Mouse (Mus musculus): Measurements from ENCODE around the gene Pacs1.

The Pacs1 gene

DNA sequence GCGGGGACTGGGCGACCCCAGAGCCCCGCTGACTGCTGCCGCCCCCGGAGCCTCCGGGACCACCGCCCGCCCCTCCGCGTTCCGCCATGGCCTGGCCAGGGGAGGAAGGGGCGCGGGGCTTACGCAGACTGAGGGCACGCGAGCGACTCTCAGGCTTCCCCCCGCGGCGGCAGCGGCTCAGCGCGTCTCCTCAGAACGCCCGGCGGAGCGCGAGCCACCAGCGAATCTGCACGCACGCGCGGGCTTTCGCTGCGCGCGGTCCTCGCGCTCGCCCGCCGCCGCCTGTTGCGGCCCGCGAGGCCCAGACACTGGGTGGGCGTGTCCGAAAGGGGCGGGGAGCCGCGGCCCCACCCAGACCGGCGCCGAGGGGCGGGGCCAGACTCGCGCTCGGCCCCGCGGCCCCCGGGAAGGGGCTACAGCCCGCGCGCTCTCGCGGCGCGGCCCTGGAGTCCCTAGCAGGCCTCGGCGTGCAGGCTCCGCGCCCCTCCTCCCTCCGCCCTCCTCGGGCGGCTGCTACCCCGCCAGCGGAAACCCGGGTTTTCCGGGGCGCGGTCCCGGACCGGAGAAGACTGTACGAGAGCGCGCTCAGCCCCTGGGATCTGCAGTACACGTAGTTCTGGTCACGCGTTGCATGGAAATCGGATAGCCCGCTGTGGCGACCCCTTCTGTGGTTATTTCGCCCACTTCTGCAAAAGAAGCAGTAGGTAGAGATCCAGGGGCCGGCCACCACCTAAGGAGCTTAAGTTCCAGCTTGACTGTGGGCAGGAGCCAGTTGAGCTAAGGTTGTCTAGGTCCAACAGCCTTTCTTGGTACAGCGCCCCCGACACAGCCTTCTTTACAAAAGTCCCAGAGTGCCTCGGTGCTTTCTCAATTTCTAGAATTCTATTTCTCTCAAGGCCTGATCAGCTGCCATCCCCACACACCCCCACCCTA lies at the start of gene Pacs1:
Gene Pacs1, minus strand, starts transcription at position 319 of the 933 bp plus-strand sequence.
- DNase-seq: peak; percentile 97

DNA sequence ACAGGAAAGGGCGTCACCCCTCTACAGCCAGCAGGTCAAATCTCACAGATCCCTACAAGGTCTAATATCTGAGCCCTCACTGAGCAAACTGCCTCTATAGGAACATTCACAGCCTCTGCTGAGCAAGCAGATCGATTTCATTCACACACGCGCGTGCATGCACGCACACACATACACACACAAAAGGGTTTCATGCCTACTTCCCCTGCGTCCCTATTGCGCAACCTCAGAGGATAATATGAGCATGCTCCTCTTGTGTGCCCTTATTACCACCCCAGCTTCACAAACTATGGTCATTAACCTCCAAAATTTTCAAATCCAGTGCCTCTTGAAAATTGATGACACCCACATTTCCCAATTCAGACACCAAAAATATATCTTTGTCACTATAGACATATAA lies 40.3 kb upstream of the Pacs1 start:
- DNase-seq: no peak

DNA sequence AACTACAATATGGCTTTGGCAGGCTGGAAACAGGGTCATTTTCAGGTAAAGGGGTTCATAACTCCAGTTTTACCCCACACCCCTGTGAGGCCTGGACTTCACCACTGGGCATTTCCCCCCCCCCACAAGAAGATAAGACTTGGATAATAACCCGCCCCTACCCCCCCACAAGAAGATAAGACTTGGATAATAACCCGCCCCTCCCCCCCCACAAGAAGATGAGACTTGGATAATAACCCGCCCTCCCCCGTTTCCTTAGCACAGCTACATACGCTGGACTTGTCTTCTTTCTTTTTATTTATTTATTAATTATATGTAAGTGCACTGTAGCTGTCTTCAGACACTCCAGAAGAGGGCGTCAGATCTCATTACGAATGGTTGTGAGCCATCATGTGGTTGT lies 36.1 kb upstream of the Pacs1 start:
- peak; percentile 53 for DNase-seq

DNA sequence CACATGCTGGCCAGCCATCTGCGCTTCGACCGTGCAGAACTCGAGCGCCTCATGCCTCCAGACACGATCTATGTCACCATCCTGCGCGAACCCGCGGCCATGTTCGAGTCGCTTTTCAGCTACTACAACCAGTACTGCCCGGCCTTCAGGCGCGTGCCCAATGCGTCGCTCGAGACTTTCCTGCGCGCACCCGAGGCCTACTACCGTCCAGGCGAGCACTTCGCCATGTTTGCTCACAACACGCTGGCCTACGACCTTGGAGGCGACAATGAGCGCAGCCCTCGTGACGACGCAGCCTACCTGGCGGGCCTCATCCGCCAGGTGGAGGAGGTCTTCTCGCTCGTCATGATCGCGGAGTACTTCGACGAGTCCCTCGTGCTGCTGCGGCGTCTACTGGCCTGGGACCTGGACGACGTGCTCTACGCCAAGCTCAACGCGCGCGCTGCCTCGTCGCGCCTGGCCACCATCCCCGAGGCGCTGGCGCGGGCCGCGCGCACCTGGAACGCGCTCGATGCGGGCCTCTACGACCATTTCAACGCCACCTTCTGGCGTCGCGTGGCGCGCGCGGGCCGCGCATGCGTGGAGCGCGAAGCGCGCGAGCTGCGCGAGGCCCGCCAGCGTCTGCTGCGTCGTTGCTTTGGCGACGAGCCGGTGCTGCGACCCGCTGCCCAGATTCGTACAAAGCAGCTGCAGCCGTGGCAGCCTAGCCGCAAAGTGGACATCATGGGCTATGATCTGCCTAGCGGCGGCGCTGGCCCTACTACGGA lies 34.2 kb upstream of the Pacs1 start:
- peak; percentile 59 for DNase-seq

DNA sequence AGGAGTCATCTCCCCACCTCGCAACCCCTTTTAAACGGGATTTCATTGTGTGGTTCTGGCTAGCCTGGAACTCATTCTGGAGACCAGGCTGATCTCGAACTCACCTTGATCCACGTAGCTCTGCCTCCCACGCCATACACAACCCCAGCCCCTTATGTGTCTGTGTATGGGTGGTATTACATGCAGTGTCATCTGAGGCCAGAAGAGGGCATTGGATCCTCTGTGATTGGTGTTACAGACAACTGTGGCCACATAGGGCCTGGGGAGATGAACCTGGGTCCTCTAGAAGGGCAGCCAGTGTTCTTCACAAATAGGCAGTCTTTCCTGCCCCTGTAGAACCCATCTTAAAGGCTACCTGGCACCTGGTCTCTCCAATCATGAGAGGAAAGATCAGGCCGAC lies 33.4 kb upstream of the Pacs1 start:
- no peak for DNase-seq

DNA sequence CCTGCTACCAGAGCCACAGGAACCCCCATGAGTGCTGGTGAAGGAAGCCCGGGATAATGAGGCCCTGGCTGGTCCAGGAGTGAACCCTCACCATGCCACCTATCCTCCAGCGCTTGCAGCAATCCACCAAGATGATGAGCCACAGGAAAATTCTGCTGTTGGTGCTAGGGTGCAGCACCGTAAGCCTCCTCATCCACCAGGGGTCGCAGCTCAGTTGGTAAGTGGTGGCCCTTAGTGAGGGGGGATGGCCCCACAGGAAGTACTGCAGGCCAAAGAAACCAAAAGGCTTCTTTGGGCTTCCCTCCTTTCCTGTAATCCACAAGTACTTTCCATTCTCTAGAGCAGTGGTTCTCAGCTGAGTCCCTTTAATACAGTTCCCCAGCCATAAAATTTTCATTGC lies 29.5 kb upstream of the Pacs1 start:
- peak; percentile 78 for DNase-seq

DNA sequence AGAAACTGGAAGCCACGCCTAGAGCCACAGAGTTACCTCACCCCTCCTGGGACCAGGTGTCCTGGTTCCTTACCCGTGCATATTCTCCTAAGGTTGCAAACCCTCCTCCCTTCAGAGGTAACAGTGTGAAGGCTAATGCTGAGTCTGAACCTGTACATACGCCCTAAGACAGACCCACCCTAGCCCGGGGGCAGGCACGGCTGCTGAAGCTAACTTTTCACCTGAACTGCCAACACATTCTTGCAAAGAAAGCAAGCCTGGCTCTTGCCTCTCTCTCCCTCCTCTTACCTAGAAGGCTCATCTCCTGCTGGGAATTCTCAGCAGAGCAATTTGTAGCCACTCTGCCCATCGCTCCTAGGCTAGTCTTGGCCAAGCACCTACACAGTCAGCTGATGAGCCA lies 27.7 kb upstream of the Pacs1 start:
- no peak for DNase-seq

DNA sequence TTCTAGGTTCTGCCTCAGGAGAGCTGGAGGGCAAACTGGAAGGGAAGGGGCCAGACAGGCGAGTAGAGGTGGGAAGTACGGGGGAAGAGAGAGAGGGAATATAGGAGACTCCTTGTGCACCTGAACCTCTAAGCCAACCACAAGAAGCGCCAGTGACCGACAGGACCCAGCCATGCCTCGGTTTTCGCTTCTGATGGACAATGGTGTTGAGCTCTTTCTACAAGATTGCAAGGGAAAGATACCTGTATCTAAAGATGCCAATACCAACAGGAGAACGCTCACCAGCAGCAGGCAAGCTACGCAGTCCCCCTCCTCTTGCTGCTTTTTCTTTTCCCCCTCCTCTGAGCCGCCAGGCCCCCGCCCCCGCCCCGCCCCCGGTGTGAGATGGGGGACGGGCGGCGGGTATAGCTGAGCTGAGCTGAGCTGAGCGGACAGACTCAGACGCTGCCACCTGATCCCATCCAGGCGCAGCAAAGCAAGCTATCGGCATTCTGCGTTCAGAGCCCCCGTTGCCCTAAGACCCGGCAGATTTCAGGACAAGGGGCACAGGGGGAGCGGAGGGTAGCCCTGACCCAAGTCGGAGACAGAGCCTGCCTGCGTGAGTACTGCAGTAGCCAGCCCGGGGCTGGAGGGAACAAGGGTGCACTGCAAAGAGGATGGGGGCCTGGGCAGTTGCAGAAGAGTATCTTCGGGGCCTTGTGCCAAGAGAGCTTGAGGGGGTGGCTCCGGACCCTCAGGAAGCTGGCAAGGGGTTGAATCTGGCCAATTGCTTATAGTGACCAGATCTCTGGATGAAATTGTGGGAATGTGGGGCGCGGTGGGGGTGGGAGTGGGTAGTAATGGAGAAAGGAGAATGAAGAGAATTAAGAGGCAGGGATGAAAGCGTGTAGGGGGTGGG lies 25.2 kb upstream of the Pacs1 start, which contains the start of gene Gal3st3:
Gene Gal3st3, plus strand, starts transcription at position 429 of the 898 bp plus-strand sequence.
- DNase-seq: peak; percentile 81

DNA sequence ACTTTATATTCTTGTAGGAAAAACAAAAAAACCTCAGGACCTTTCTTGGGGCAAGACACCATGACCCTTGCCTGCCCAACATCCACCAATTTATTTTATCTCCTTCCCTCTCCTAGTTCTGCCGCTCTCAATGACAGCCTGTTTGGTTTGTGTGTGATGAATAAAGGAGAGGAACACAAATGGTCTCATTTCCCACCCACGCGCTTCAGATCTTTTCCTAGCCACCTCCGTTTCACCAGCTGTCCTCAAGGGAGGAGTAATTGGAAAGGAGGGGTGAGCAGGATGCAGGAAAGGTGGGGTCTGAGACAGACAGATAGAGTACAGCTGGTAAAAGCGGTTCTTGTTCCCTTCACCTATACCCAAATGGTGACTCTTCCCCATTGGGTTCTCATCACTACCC lies 23.7 kb upstream of the Pacs1 start:
- no peak for DNase-seq

DNA sequence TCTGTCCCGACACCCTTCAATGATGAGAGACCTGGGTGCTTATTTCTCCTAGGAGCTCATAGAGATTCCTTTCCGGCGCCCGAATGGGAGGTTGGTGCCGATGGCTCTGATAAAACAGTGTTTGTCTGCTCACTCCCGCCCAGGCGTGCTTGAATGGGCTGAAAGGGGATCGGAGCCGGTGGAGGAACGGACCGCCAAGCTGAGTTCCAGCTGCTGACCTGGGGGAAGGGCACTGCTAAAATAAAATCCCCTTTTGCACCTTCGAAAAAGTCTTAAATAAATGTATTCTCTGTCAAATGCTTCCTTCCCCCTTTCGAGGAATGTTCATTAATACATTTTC lies 22.8 kb upstream of the Pacs1 start:
- no peak for DNase-seq

DNA sequence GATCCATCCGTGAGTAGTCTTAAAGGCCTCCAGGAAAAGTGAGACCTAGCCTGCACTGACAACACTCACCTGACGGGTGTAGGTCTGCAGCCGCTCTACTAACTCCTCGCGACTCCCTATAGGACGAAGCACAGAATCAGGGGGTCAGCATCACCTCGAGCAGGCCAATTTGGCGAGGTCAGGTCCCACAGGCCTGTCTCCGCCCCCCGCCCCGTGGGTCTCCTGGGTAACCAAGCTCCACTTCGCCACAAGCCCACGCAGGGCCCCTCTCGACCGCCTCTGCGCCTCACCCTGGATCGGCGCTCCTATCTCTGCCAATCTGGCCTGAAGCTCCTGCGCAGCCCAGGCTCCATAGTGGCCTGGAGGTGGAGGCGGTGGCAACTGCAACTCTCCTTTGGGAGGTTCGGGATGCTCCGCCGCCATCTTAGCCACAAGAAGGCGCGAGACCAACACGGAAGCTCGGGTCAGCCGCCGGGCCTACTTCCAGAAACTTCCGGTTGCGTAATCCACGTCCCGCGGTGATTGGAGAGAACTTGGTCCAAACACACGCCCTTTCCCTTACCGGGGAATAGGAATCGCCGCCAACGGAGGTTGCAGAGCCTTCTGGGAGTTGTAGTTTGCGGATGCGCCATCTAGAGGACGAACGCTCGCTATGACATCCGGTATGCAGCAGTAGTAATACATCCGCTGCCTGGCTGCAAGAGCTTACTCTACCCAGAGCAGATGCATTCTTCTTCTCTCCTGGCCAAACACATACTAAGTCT lies 22.2 kb upstream of the Pacs1 start, which contains the start of gene Sf3b2:
Gene Sf3b2, minus strand, starts transcription at position 484 of the 764 bp plus-strand sequence.
- peak; percentile 100 for DNase-seq

DNA sequence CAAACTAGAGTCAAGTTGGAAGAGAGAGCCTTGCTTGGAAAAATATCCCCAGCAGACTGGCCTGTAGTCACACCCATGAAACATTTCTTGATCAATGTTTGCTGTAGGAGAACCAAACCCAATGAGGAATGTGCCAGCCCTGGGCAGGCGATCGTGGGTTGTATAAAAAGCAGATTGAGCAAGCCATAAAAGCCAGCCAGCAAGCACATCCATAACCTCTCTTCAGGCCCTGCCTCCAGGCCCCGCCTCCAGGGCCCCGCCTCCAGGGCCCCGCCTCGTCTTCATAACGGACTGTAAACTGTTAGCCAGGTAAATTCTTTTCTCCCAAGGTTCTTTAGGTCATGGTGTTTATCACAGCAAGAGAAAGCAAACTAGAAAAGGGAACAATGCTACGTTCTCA lies 5.5 kb upstream of the Pacs1 start:
- no peak for DNase-seq

DNA sequence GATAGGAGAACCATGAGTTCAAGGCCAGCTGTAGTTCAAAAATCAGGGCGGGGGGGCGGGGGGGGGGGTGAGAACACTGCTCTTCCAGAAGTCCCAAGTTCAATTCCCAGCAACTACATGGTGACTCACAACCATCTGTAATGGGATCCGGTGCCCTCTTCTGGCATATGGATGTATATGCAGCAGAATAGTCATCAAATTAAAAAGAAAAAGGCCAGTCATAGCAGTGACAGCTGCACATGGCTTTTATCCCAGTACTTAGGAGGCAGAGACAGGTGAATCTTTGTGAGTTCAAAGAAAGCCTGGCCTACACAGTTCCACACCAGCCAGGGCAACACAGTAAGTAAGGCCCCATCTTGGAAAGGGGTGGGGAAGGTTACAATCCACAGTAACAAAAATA lies 4.2 kb upstream of the Pacs1 start:
- DNase-seq: no peak

DNA sequence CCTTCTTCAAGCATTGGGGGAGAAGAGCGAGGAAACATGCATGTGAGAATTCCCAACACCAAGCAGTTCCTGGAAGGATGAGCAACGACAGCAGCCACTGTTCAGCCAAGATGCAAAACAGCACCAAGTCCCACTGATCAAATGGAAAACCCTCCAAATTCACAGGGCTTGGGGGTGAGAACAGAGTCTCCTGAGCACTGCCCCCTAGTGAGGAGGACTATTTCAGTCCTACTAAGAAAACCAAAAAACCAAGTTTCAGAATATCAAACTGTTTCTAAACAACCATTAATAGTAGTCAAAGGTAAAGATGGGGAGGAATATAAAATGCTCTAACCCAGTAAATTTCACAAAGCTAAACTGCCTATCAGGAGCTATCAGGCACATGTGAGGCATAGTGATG lies 3.6 kb upstream of the Pacs1 start:
- no peak for DNase-seq

DNA sequence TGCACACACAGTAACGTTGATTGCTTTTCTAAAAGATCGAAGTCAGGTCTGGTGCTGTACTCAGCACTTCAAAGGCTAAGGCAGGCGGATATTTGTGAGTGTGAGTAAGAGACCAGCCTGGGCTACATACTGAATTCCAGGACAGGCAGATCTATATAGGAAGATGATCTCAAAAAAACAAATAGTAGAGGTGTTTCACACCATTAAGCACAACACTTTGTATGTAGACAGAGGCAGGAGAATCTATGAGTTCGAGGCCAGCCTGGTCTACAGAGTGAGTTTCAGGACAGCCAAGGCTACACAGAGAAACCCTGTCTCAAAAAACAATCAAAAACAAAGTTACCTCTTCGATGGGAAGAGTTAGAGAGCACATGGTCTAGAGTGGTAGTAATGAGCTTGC lies 2.8 kb upstream of the Pacs1 start:
- no peak for DNase-seq

DNA sequence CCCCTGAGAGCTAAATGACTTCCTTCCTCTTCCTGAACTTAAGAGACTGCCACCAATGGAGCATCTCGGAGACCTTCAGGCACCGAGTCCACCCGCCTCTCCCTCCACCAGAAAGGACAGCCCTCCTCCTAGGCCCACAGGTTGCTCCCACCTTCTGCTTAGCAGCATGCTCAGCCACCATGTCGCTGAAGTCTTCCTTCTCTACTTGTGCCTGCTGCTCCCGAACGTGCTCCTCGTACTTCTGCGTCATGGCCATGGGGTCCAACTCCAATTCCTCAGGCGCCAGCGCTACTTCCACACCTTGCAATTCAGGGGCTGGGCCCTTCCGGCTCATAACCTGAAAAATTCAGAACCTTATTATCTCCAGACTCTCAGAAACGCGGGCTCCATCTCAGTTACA lies 1.7 kb upstream of the Pacs1 start:
- DNase-seq: no peak

DNA sequence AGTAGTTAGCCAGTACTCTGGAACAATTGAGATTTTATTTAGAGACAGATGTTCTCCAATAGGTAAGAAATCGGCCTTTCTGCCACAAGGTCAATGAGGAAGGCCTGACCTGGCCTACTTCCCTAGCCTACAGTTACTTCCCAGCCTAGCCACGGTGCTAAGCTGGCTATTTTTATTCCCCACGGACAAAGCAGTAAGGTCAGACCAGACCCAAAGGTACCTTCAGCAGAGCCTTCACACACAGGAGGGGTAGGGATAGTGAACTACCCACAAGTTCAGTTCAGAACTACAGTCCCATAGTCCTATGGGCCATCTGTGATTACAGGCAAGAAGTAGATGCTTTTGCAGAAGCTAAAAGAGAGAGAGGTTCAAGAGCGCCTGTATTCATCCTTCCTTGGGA lies 997 bp upstream of the Pacs1 start:
- DNase-seq: no peak

DNA sequence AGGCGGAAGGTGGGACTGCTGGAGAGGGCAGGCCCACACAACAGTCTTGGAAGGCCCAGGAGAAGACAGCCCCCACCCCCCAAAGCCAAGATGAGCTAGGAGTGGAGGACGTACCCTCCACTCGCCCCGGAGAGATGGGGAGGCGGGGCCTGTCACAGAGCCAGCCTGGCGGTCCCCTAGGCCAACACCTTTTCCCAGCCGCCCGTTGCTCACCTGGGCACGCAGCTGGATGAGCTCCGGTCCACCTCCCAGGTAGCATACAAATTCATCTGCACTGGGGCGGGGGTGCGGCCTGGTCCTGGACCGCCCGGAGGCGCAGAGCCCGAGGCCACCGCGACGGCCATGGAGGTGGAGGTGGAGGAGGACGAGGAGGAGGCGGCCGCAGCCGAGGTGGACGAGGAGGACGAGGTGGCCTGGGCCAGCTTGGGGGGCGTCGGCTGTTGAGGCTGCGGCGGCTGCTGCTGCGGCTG lies 558 bp downstream of the Pacs1 start:
- peak; percentile 65 for DNase-seq

DNA sequence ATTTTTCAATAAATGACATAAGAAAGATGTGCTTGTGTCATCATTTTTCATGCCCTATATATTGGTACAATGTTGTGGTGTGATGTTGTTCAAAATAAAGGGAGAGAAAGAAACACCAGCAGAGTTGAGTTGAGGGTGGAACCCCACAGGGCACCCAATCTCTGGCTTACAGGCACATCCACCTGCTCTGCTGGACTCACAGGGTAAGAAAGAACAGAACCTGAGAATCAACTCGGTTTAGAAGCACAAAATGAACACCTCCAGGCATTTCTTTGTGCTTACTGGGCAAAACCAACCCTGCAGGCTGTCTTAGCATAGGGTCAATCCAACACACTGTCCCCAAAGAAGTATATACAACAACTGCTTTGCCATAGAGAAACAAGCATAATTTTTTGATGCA lies 1.5 kb downstream of the Pacs1 start:
- no peak for DNase-seq

DNA sequence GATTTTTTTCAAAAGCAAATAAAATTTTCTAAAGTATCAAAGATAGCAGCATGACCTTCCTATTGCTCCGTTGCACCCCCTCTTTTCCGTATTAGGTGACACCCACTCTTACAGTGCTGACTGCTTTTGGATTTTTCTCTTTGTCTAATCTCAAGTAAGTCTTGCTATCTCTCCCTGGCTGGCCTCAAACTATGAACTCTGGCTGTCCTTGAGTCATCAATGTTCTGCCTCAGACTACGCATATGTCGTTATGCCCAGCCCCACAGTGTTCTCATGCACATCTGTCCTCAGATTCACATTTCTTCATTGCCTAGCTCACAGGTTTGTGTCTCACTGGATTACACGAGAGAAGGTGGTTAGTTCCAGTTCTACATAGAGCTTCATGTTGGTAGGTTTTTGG lies 3.5 kb downstream of the Pacs1 start:
- DNase-seq: no peak

DNA sequence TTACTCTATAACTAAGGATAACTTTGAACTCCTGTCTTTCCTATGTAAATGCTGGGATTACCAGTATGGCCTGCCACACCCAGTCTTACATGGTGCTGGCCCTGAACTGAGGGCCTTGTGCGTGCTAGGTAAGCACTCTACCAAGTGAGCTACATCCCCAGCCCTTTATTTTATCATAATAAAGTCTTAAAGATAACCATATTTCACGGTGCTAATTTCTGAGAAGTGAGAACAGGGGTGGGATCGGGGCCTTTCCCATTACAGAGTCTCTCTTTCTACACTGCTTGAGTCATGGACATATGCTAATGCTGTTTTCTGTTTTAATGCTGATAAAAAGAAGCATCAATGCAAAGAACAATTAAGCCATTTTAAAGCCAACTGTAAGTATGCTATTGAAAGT lies 4.0 kb downstream of the Pacs1 start:
- no peak for DNase-seq

DNA sequence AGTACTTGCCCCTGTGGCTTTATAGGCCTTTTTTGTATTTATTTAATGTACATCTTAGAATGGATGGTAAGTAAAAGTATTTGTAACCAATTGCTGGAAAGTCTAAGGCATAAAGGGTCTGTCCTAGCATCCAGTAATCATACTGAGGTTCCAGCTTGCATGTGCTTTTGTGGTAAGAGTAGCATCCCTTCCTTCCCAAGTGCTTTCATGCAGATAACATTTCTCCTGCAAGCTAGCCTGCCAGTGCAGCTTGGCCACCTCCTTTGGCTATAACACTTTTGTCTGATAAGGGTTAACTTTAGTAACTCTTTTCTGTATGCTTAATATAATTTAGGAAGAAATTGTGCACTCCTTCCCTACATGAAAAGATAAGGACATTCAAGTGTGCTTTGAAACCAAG lies 4.9 kb downstream of the Pacs1 start:
- DNase-seq: no peak
